Mouse (Mus musculus) liver, embryonic 15.5 days (tissue): ENCODE results near the gene Rab3gap2. TPM values are rescaled to one million over a fixed set of nuclear protein-coding genes. Genes with fewer than 3 reads are reported as not detected.

Experiments
- ATAC-seq: fragments of 200-750 bp; cut with Nextera tagmentation; 2 replicates; pipeline ENCODE4 v1.8.0; 2017; ENCODE audit warnings: moderate number of reproducible peaks, mild to moderate bottlenecking, moderate library complexity; ENCODE audit not compliant: insufficient read depth
- H3K27ac ChIP-seq: fragments of 300-500 bp; sonication (generic); replicated peaks from 2 replicates; pipeline ENCODE4 v1.5.1; 2015; ENCODE audit warnings: mild to moderate bottlenecking, inconsistent platforms
- H3K27me3 ChIP-seq: fragments of 300-500 bp; sonication (generic); 2 replicates; pipeline ENCODE4 v1.6.1; 2015; ENCODE audit warnings: mild to moderate bottlenecking, inconsistent platforms
- H3K36me3 ChIP-seq: fragments of 300-500 bp; sonication (generic); replicated peaks from 2 replicates; pipeline ENCODE4 v1.6.1; 2015; ENCODE audit warnings: moderate library complexity, mild to moderate bottlenecking, inconsistent platforms
- H3K4me1 ChIP-seq: fragments of 300-500 bp; sonication (generic); replicated peaks from 2 replicates; pipeline ENCODE4 v1.6.1; 2015; ENCODE audit warnings: inconsistent platforms
- H3K4me2 ChIP-seq: fragments of 300-500 bp; sonication (generic); 2 replicates; pipeline ENCODE4 v1.6.1; 2015; ENCODE audit warnings: moderate library complexity, mild to moderate bottlenecking, inconsistent platforms
- H3K4me3 ChIP-seq: fragments of 300-500 bp; sonication (generic); replicated peaks from 2 replicates; pipeline ENCODE4 v1.5.1; 2015; ENCODE audit warnings: mild to moderate bottlenecking, inconsistent platforms
- H3K9ac ChIP-seq: fragments of 300-500 bp; sonication (generic); 2 replicates; pipeline ENCODE4 v1.6.1; 2015; ENCODE audit warnings: moderate library complexity, mild to moderate bottlenecking, inconsistent platforms
- H3K9me3 ChIP-seq: fragments of 300-500 bp; sonication (generic); replicated peaks from 2 replicates; pipeline ENCODE4 v1.6.1; 2016; ENCODE audit warnings: inconsistent platforms
- WGBS: fragments of 180-500 bp; shearing (Covaris S2); methylation state at CpG from one replicate; pipeline ENCODE4 v1.1.7; 2015; ENCODE audit warnings: mixed read lengths; ENCODE audit not compliant: insufficient replicate concordance; 5-methylcytosine and 5-hydroxymethylcytosine counted together
- polyA plus RNA-seq: library from polyadenylated mRNA; unstranded; fragments of >200 nt; fragmentation: Nextera tagmentation; extraction: Ambion mirVana; gene quantifications from 2 replicates; pipeline ENCODE4 v1.2.1, GENCODE M21; 2015

The Rab3gap2 gene
- polyA plus RNA-seq, result 11.6 and 13.0 TPM in 2 replicates

GRCm38 (mm10) chr1:185203909-185204661 is at the start of gene Rab3gap2:
TSS of gene Rab3gap2 (plus strand) at chr1:185204117.
- H3K9me3 ChIP-seq, result no peaks in the 10 kb centered on the region
- no peaks in the 10 kb centered on the region; the same call in 1 of the 2 replicates for H3K27me3 ChIP-seq
- H3K4me2 ChIP-seq, result peak within 1 kb of the TSS; percentile 91
- peak within 1 kb of the TSS; percentile 84 for H3K27ac ChIP-seq
- peaks cover 50% of the 10 kb centered on the region for H3K4me1 ChIP-seq
- peak within 1 kb of the TSS; percentile 98 for H3K4me3 ChIP-seq
- H3K9ac ChIP-seq, result peak within 1 kb of the TSS; percentile 89
- peak; percentile 95 for ATAC-seq
- no peaks in the 10 kb centered on the region for H3K36me3 ChIP-seq
- under 1% methylated on average over 57 of the region's 57 CpGs for WGBS

GRCm38 (mm10) chr1:185173641-185174040 is 30.3 kb upstream of the Rab3gap2 start:
- Histone ChIP-seq H3K4me2 (no peak overlapping the region), H3K9me3 (no peaks in the 10 kb centered on the region), H3K27ac (no peak overlapping the region), H3K9ac (no peak overlapping the region), H3K36me3 (no peaks in the 10 kb centered on the region), H3K4me1 (no peaks in the 10 kb centered on the region), H3K27me3 (no peaks in the 10 kb centered on the region), H3K4me3 (no peak overlapping the region)
- WGBS, result 55% methylated on average over 5 of the region's 5 CpGs
- no peak for ATAC-seq

- Histone ChIP-seq H3K27me3 (no peaks in the 10 kb centered on the region), H3K27ac (no peak overlapping the region), H3K9me3 (no peaks in the 10 kb centered on the region), H3K4me3 (no peak overlapping the region), H3K4me2 (no peak overlapping the region), H3K36me3 (no peaks in the 10 kb centered on the region), H3K4me1 (no peaks in the 10 kb centered on the region), H3K9ac (no peak overlapping the region)
- ATAC-seq, result no peak
- WGBS, result 60% methylated on average over 6 of the region's 6 CpGs
Measured at GRCm38 (mm10) chr1:185177860-185178259, 26.1 kb upstream of the Rab3gap2 start.

- 56% methylated on average over 9 of the region's 9 CpGs for whole genome bisulfite sequencing
- H3K9ac ChIP-seq, result no peak overlapping the region
- no peak for ATAC-seq
Measured at GRCm38 (mm10) chr1:185183591-185184330, 20.2 kb upstream of the Rab3gap2 start.

GRCm38 (mm10) chr1:185185556-185185955 is 18.4 kb upstream of the Rab3gap2 start:
- Histone ChIP-seq H3K4me2 (no peak overlapping the region), H3K9me3 (no peaks in the 10 kb centered on the region), H3K4me1 (no peaks in the 10 kb centered on the region), H3K27ac (no peak overlapping the region), H3K9ac (no peak overlapping the region), H3K36me3 (no peaks in the 10 kb centered on the region), H3K27me3 (no peaks in the 10 kb centered on the region), H3K4me3 (no peak overlapping the region)
- ATAC-seq, result no peak
- 46% methylated on average over 9 of the region's 9 CpGs for WGBS

More at GRCm38 (mm10) chr1:185183591-185184330, 20.2 kb upstream of the Rab3gap2 start:
- Histone ChIP-seq H3K4me1 (no peaks in the 10 kb centered on the region), H3K27me3 (no peaks in the 10 kb centered on the region), H3K27ac (no peak overlapping the region), H3K4me3 (no peak overlapping the region), H3K4me2 (no peak overlapping the region), H3K36me3 (no peaks in the 10 kb centered on the region), H3K9me3 (no peaks in the 10 kb centered on the region)

GRCm38 (mm10) chr1:185187135-185187785 is 16.7 kb upstream of the Rab3gap2 start:
- Histone ChIP-seq H3K9me3 (no peaks in the 10 kb centered on the region), H3K36me3 (no peaks in the 10 kb centered on the region), H3K4me1 (no peaks in the 10 kb centered on the region), H3K4me2 (no peak overlapping the region), H3K4me3 (no peak overlapping the region), H3K27me3 (no peaks in the 10 kb centered on the region), H3K27ac (no peak overlapping the region), H3K9ac (no peak overlapping the region)
- WGBS, result 49% methylated on average over 13 of the region's 13 CpGs
- no peak for ATAC-seq

- H3K9ac ChIP-seq, result no peak overlapping the region
Measured at GRCm38 (mm10) chr1:185189901-185190300, 14.0 kb upstream of the Rab3gap2 start.

GRCm38 (mm10) chr1:185192087-185192486 is 11.8 kb upstream of the Rab3gap2 start:
- WGBS, result 39% methylated on average over 8 of the region's 8 CpGs
- H3K4me2 ChIP-seq, result no peak overlapping the region
- ATAC-seq, result no peak
- no peaks in the 10 kb centered on the region; the same call in 1 of the 2 replicates for H3K27me3 ChIP-seq
- H3K9me3 ChIP-seq, result no peaks in the 10 kb centered on the region
- peaks cover 4% of the 10 kb centered on the region for H3K4me1 ChIP-seq
- H3K4me3 ChIP-seq, result no peak overlapping the region
- no peak overlapping the region for H3K27ac ChIP-seq
- no peaks in the 10 kb centered on the region for H3K36me3 ChIP-seq
- no peak overlapping the region for H3K9ac ChIP-seq

More at GRCm38 (mm10) chr1:185189901-185190300, 14.0 kb upstream of the Rab3gap2 start:
- Histone ChIP-seq H3K27me3 (no peaks in the 10 kb centered on the region; the same call in 1 of the 2 replicates), H3K36me3 (no peaks in the 10 kb centered on the region), H3K4me3 (no peak overlapping the region), H3K27ac (no peak overlapping the region), H3K4me2 (no peak overlapping the region), H3K9me3 (no peaks in the 10 kb centered on the region), H3K4me1 (peaks cover 4% of the 10 kb centered on the region)
- ATAC-seq, result no peak
- 67% methylated on average over 9 of the region's 9 CpGs for WGBS

- H3K36me3 ChIP-seq, result no peaks in the 10 kb centered on the region
- no peaks in the 10 kb centered on the region; the same call in 1 of the 2 replicates for H3K27me3 ChIP-seq
- no peaks in the 10 kb centered on the region for H3K9me3 ChIP-seq
- no peak overlapping the region for H3K9ac ChIP-seq
- no peak overlapping the region for H3K27ac ChIP-seq
- H3K4me1 ChIP-seq, result peaks cover 4% of the 10 kb centered on the region
- H3K4me2 ChIP-seq, result peak overlapping the region; percentile 44
- ATAC-seq, result no peak
- H3K4me3 ChIP-seq, result no peak overlapping the region
- 9% methylated on average over 10 of the region's 10 CpGs for WGBS
Measured at GRCm38 (mm10) chr1:185193509-185193908, 10.4 kb upstream of the Rab3gap2 start.

GRCm38 (mm10) chr1:185196323-185196722 is 7.6 kb upstream of the Rab3gap2 start:
- Histone ChIP-seq H3K27ac (no peak overlapping the region), H3K36me3 (no peaks in the 10 kb centered on the region), H3K4me1 (peaks cover 4% of the 10 kb centered on the region), H3K9me3 (no peaks in the 10 kb centered on the region), H3K9ac (no peak overlapping the region), H3K4me3 (no peak overlapping the region), H3K27me3 (no peaks in the 10 kb centered on the region; the same call in none of the 2 replicates), H3K4me2 (no peak overlapping the region)
- 21% methylated on average over 3 of the region's 3 CpGs for WGBS
- ATAC-seq, result no peak
